Mouse (Mus musculus): ENCODE data around the gene Lgals9.

Gene Lgals9

DNA sequence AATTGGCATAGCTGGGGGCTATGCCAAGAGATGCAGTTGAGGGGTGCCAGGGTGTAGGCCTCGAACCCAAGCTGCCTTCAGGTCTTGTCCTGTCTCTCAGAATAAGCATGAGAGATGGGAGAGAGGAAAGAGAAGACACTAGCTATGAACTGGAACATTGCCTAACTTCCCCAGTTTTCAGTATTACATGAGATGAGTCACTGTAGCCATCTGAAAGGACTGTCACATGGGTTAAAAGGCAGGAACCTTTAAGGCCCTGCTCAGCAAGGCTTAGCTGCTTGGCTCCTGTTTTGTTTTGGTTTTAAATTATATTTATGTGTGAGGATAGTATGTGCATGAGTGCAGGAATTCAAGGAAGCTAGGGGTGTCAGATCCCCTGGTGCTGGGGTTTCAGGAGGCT lies 68.3 kb downstream of the Lgals9 start:
- no peak for DNase-seq

DNA sequence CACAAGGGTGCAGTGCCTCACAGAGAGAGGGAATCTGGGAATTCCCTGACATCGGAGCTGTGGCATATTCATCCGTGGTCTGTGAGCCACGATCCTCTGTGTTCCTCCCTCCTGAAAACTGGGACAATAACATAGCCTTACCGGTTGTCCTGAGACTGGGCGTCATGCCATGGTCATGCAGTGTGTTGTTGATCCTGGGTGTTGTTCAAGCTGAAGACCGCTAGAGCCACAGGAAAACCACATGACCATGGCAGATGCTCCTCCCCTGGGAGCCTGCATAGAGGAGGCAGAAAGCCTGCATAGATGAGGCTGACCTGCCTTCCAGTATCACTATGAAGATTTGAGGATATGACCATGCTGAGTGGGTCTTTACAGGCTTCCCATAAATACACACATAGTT lies 69.3 kb downstream of the Lgals9 start:
- no peak for DNase-seq

All from thymus, adult 18-20 months (tissue).